Comparison of ENCODE assay signal across 20 mouse cellular contexts in the genomic region with DNA sequence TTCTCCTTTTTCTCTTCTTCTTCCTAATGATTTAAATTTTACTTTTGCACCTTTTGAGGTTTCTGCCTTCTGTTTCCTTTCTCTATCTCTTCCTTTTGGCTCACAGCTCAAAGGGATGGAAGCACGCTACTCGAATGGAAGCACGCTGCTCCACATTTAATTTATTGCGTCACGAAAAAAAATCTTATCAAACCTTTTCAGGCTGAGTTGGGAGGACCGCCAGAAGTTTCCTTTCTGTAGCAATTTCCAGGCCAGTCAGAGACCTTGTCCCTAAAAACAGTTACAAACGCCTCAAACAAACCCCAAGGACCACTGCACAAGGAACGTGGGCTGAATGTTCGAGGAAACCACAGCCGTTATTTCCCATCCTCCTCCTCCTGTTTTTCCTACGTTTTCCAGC.
A peak's percentile ranks its signal among the peaks of the same experiment; 100 is the strongest.
DNase-seq lines count a peak whose midpoint lies in the region; ATAC-seq and TF ChIP-seq lines count a peak whose summit lies in the region.
"Had no signal": no experiment of that assay in that cellular context is flagged by ENCODE, and none has a peak within 500 bp of the region (broad histone marks: within the 10 kb centered on the region; RNA-seq: fewer than 3 reads in every experiment).

No protein-coding gene starts in this region.

- peaks cover under 1% of the 10 kb centered on the region; the same call in 1 of the 2 replicates for H3K4me1 ChIP-seq in lung, embryonic 14.5 days (ENCODE audit: insufficient read depth)
- H3K4me1 ChIP-seq: forebrain, embryonic 13.5 days had no signal

- H3K4me3 ChIP-seq in lung, embryonic 14.5 days (ENCODE audit: low read depth, low read length), result no peak overlapping the region
- H3K4me3 ChIP-seq: embryonic facial prominence, embryonic 10.5 days; forebrain, embryonic 13.5 days; heart, embryonic 13.5 days had no signal

- no peak overlapping the region for H3K9ac ChIP-seq in lung, embryonic 14.5 days
- H3K9ac ChIP-seq: forebrain, embryonic 13.5 days; heart, embryonic 13.5 days had no signal

- peak; percentile 64 for DNase-seq in adrenal gland, adult 2 months
- DNase-seq in adrenal gland, postnatal 4 days (ENCODE audit: low spot score in 2 of 2), result no peak
- peak; percentile 52 for DNase-seq in lung, embryonic 14.5 days
- DNase-seq in lung, postnatal 4 days, result no peak
- DNase-seq in testis, postnatal 10 days (ENCODE audit: low spot score), result peak; percentile 51
- DNase-seq in retina, embryonic 14.5 days (ENCODE audit: low spot score), result no peak
- DNase-seq in layer of hippocampus, adult 18-20 months (ENCODE audit: low spot score in 2 of 2), result no peak
- DNase-seq: cerebellum, adult 11 months; cerebellum, postnatal 36 days; gastrocnemius, postnatal 25 days; heart, postnatal 36 days; layer of hippocampus, postnatal 36 days; liver; right cerebral cortex, postnatal 25 days; thymus, postnatal 4 days had no signal

- H3K9me3 ChIP-seq in lung, embryonic 14.5 days (ENCODE audit: low read depth, low read length), result no peaks in the 10 kb centered on the region
- H3K9me3 ChIP-seq: embryonic facial prominence, embryonic 10.5 days; forebrain, embryonic 13.5 days; heart, embryonic 13.5 days had no signal

- no peak overlapping the region for H3K27ac ChIP-seq in lung, embryonic 14.5 days (ENCODE audit: low read depth)
- H3K27ac ChIP-seq: embryonic facial prominence, embryonic 10.5 days; forebrain, embryonic 13.5 days; heart, embryonic 13.5 days; hindbrain, postnatal 0 days had no signal

- no peak overlapping the region for H3K4me2 ChIP-seq in lung, embryonic 14.5 days
- H3K4me2 ChIP-seq: forebrain, embryonic 13.5 days; heart, embryonic 13.5 days had no signal

- H3K36me3 ChIP-seq in lung, embryonic 14.5 days (ENCODE audit: insufficient read depth), result no peaks in the 10 kb centered on the region
- H3K36me3 ChIP-seq: embryonic facial prominence, embryonic 10.5 days; heart, embryonic 13.5 days had no signal

- no peak for ATAC-seq in lung, embryonic 14.5 days (ENCODE audit: insufficient read depth)
- ATAC-seq in granulocyte monocyte progenitor cell, adult 5-6 weeks (replicated peaks; ENCODE audit: poor library complexity, severe bottlenecking), result peak; percentile 61
- ATAC-seq: forebrain, embryonic 13.5 days; hindbrain, postnatal 0 days had no signal

- H3K27me3 ChIP-seq in lung, embryonic 14.5 days (ENCODE audit: insufficient read depth, low read length), result no peaks in the 10 kb centered on the region
- H3K27me3 ChIP-seq: forebrain, embryonic 13.5 days; heart, embryonic 13.5 days had no signal

- 44% methylated on average over 11 of the region's 11 CpGs for whole genome bisulfite sequencing in lung, embryonic 14.5 days

- TF ChIP-seq CTCF in lung, embryonic 14.5 days (IDR thresholded peaks at IDR 0.05; ENCODE audit: low read depth), result no peak

Comparison
In these comparisons a context has a peak if more than half of its experiments do, and no peak if none do; other contexts are left out.
1. DNase-seq: peak in adrenal gland, adult 2 months (single experiment), lung, embryonic 14.5 days (single experiment) and testis, postnatal 10 days (single experiment); none in adrenal gland, postnatal 4 days (0 of 2), lung, postnatal 4 days (0 of 2), retina, embryonic 14.5 days (single experiment) and layer of hippocampus, adult 18-20 months (0 of 2).